Mouse (Mus musculus): ENCODE results near the gene Vav2. TPM values are rescaled to one million over a fixed set of nuclear protein-coding genes. Genes with fewer than 3 reads are reported as not detected.
A peak's percentile ranks its signal among the peaks of the same experiment; 100 is the strongest.

The Vav2 gene
- total RNA-seq, 2 experiments from 2014 or later, result 7.8 to 9.2 TPM

- DNase-seq (ENCODE audit: low spot score in 2 of 2), result peak; percentile 53 to 78
Observed at GRCm38 (mm10) chr2:27280920-27281611, 145.8 kb downstream of the Vav2 start.

- DNase-seq (ENCODE audit: low spot score in 2 of 2), result no peak
Observed at GRCm38 (mm10) chr2:27278859-27279258, 148.0 kb downstream of the Vav2 start.

GRCm38 (mm10) chr2:27268325-27268724 is 158.5 kb downstream of the Vav2 start:
- no peak for DNase-seq (ENCODE audit: low spot score in 2 of 2)

- DNase-seq (ENCODE audit: low spot score in 2 of 2), result no peak
Observed at GRCm38 (mm10) chr2:27265819-27266218, 161.0 kb downstream of the Vav2 start.

- DNase-seq (ENCODE audit: low spot score in 2 of 2), result no peak
Observed at GRCm38 (mm10) chr2:27262984-27263383, 163.8 kb downstream of the Vav2 start.

GRCm38 (mm10) chr2:27251434-27251833 is 175.4 kb downstream of the Vav2 start:
- no peak for DNase-seq (ENCODE audit: low spot score in 2 of 2)

- no peak for DNase-seq (ENCODE audit: low spot score in 2 of 2)
Observed at GRCm38 (mm10) chr2:27248211-27248610, 178.6 kb downstream of the Vav2 start, which contains the start of gene Sardh. Gene Sardh (minus strand): TSS chr2:27248337.

GRCm38 (mm10) chr2:27247487-27247863 is 179.4 kb downstream of the Vav2 start:
- DNase-seq (ENCODE audit: low spot score in 2 of 2), result no peak

- peak in 1 of 2 experiments; percentile 58 for DNase-seq (ENCODE audit: low spot score in 2 of 2)
Observed at GRCm38 (mm10) chr2:27246712-27247486, 179.9 kb downstream of the Vav2 start.

GRCm38 (mm10) chr2:27245947-27246346 is 180.9 kb downstream of the Vav2 start:
- no peak for DNase-seq (ENCODE audit: low spot score in 2 of 2)

GRCm38 (mm10) chr2:27237342-27237741 is 189.5 kb downstream of the Vav2 start:
- DNase-seq (ENCODE audit: low spot score in 2 of 2), result peak in 1 of 2 experiments; percentile 68

GRCm38 (mm10) chr2:27235729-27236128 is 191.1 kb downstream of the Vav2 start:
- peak; percentile 74 to 88 for DNase-seq (ENCODE audit: low spot score in 2 of 2)

- DNase-seq (ENCODE audit: low spot score in 2 of 2), result peak; percentile 62 to 79
Observed at GRCm38 (mm10) chr2:27232376-27232775, 194.5 kb downstream of the Vav2 start.

- no peak for DNase-seq (ENCODE audit: low spot score in 2 of 2)
Observed at GRCm38 (mm10) chr2:27229481-27230105, 197.2 kb downstream of the Vav2 start.

GRCm38 (mm10) chr2:27228809-27229480 is 197.9 kb downstream of the Vav2 start:
- peak in 1 of 2 experiments; percentile 70 for DNase-seq (ENCODE audit: low spot score in 2 of 2)

- peak in 1 of 2 experiments; percentile 32 for DNase-seq (ENCODE audit: low spot score in 2 of 2)
Observed at GRCm38 (mm10) chr2:27226572-27226971, 200.3 kb downstream of the Vav2 start.

- DNase-seq (ENCODE audit: low spot score in 2 of 2), result peak; percentile 68 to 82
Observed at GRCm38 (mm10) chr2:27223012-27223421, 203.8 kb downstream of the Vav2 start.

GRCm38 (mm10) chr2:27218569-27218968 is 208.3 kb downstream of the Vav2 start:
- DNase-seq (ENCODE audit: low spot score in 2 of 2), result no peak

- DNase-seq (ENCODE audit: low spot score in 2 of 2), result peak; percentile 35 to 63
Observed at GRCm38 (mm10) chr2:27218121-27218544, 208.7 kb downstream of the Vav2 start.

GRCm38 (mm10) chr2:27215537-27215936 is 211.3 kb downstream of the Vav2 start:
- DNase-seq (ENCODE audit: low spot score in 2 of 2), result no peak
